11 mouse cellular contexts compared by ENCODE assay signal in genomic region chr9:58133893-58134884, GRCm38 (mm10). TPM values are rescaled to one million over a fixed set of nuclear protein-coding genes. Genes with fewer than 3 reads are reported as not detected.
A peak's percentile ranks its signal among the peaks of the same experiment; 100 is the strongest.
DNase-seq lines count a peak whose midpoint lies in the region; ATAC-seq and TF ChIP-seq lines count a peak whose summit lies in the region.
"Had no signal": no experiment of that assay in that cellular context is flagged by ENCODE, and none has a peak within 500 bp of the region (broad histone marks: within the 10 kb centered on the region; RNA-seq: fewer than 3 reads in every experiment).

No protein-coding gene starts in this region.

- TF ChIP-seq CTCF in intestine, postnatal 0 days (IDR thresholded peaks at IDR 0.05; ENCODE audit: low read depth), result no peak
- TF ChIP-seq CTCF in cerebellum, adult 2 months (IDR thresholded peaks at IDR 0.05; ENCODE audit: borderline replicate concordance, insufficient read depth, low read depth, low read length), result no peak

- no peak overlapping the region for H3K4me3 ChIP-seq in intestine, embryonic 14.5 days (ENCODE audit: low read depth, low read length)
- no peak overlapping the region for H3K4me3 ChIP-seq in intestine, postnatal 0 days (ENCODE audit: low read depth, low read length)
- no peak overlapping the region for H3K4me3 ChIP-seq in embryonic facial prominence, embryonic 12.5 days
- H3K4me3 ChIP-seq in neural tube, embryonic 14.5 days (ENCODE audit: low read depth, low read length), result no peak overlapping the region
- H3K4me3 ChIP-seq in cerebellum, adult 2 months (replicated peaks; ENCODE audit: insufficient read depth, low read depth, low read length), result no peak overlapping the region
- H3K4me3 ChIP-seq: heart, embryonic 15.5 days; liver, embryonic 13.5 days had no signal

- peak overlapping the region; percentile 43; the same call in 1 of the 2 replicates for H3K27ac ChIP-seq in intestine, embryonic 14.5 days (ENCODE audit: low read depth)
- no peak overlapping the region for H3K27ac ChIP-seq in intestine, postnatal 0 days (ENCODE audit: low read depth, low read length)
- peak overlapping the region; percentile 92 for H3K27ac ChIP-seq in embryonic facial prominence, embryonic 12.5 days
- H3K27ac ChIP-seq in neural tube, embryonic 14.5 days (ENCODE audit: low read depth, low read length), result peak overlapping the region; percentile 60; the same call in 1 of the 2 replicates
- H3K27ac ChIP-seq in cerebellum, adult 2 months (ENCODE audit: insufficient read depth, low read length), result no peak overlapping the region
- H3K27ac ChIP-seq: heart, embryonic 15.5 days; liver, embryonic 13.5 days had no signal

- H3K36me3 ChIP-seq in intestine, embryonic 14.5 days (ENCODE audit: control insufficient read depth, insufficient read depth, low read length), result no peaks in the 10 kb centered on the region
- no peaks in the 10 kb centered on the region for H3K36me3 ChIP-seq in intestine, postnatal 0 days (ENCODE audit: control insufficient read depth, insufficient read depth)
- no peaks in the 10 kb centered on the region for H3K36me3 ChIP-seq in embryonic facial prominence, embryonic 12.5 days
- H3K36me3 ChIP-seq in neural tube, embryonic 14.5 days (ENCODE audit: control insufficient read depth, insufficient read depth, low read length), result no peaks in the 10 kb centered on the region
- H3K36me3 ChIP-seq: heart, embryonic 15.5 days; liver, embryonic 13.5 days had no signal

- H3K9me3 ChIP-seq in intestine, embryonic 14.5 days (ENCODE audit: control insufficient read depth, low read length), result no peaks in the 10 kb centered on the region
- no peaks in the 10 kb centered on the region for H3K9me3 ChIP-seq in intestine, postnatal 0 days (ENCODE audit: control insufficient read depth)
- no peaks in the 10 kb centered on the region for H3K9me3 ChIP-seq in embryonic facial prominence, embryonic 12.5 days
- no peaks in the 10 kb centered on the region for H3K9me3 ChIP-seq in neural tube, embryonic 14.5 days (ENCODE audit: control insufficient read depth, low read length)
- H3K9me3 ChIP-seq: heart, embryonic 15.5 days; liver, embryonic 13.5 days had no signal

- no peak for TF ChIP-seq POLR2A in cerebellum, adult 2 months (IDR thresholded peaks at IDR 0.05; ENCODE audit: borderline replicate concordance, insufficient read depth, low read length)

- no peak overlapping the region for H3K9ac ChIP-seq in intestine, embryonic 14.5 days (ENCODE audit: low read length)
- H3K9ac ChIP-seq in intestine, postnatal 0 days (ENCODE audit: low read depth, low read length), result no peak overlapping the region
- no peak overlapping the region for H3K9ac ChIP-seq in embryonic facial prominence, embryonic 12.5 days
- 0 out of 2 replicates have a peak overlapping the region, but pooled peaks have one; percentile 16 for H3K9ac ChIP-seq in neural tube, embryonic 14.5 days (replicated peaks; ENCODE audit: low read depth, low read length)
- H3K9ac ChIP-seq: heart, embryonic 15.5 days; liver, embryonic 13.5 days had no signal

- no peak for DNase-seq in intestine, embryonic 14.5 days (ENCODE audit: low spot score)
- DNase-seq in adrenal gland, adult (ENCODE audit: inconsistent age in 2 of 2, low spot score in 1 of 2), result no peak
- DNase-seq in layer of hippocampus, adult 9-10 months (ENCODE audit: low spot score), result no peak
- no peak for DNase-seq in cerebellum, adult 2 months
- DNase-seq: B cell, adult 2 months; liver, embryonic 13.5 days had no signal

- H3K4me1 ChIP-seq in intestine, embryonic 14.5 days (replicated peaks; ENCODE audit: control insufficient read depth, insufficient read depth, low read length), result peaks cover 50% of the 10 kb centered on the region
- no peaks in the 10 kb centered on the region; the same call in 1 of the 2 replicates for H3K4me1 ChIP-seq in intestine, postnatal 0 days (replicated peaks; ENCODE audit: control insufficient read depth, insufficient read depth, low read length)
- H3K4me1 ChIP-seq in embryonic facial prominence, embryonic 12.5 days, result peaks cover 91% of the 10 kb centered on the region
- peaks cover 10% of the 10 kb centered on the region for H3K4me1 ChIP-seq in neural tube, embryonic 14.5 days (ENCODE audit: control insufficient read depth, insufficient read depth, low read length)
- no peaks in the 10 kb centered on the region; the same call in none of the 2 replicates for H3K4me1 ChIP-seq in cerebellum, adult 2 months (ENCODE audit: control insufficient read depth, insufficient read depth, low read length)
- H3K4me1 ChIP-seq: liver, embryonic 13.5 days had no signal

- peak; percentile 68 for ATAC-seq in intestine, embryonic 14.5 days (replicated peaks; ENCODE audit: low FRiP score, low TSS enrichment, low read depth)
- no peak for ATAC-seq in intestine, postnatal 0 days
- ATAC-seq in embryonic facial prominence, embryonic 12.5 days (ENCODE audit: insufficient number of reproducible peaks, insufficient read depth, low FRiP score, low TSS enrichment), result peak; percentile 61
- peak; percentile 79 for ATAC-seq in inflammation-experienced regulatory T-cells, adult 6 months
- peak; percentile 21 for ATAC-seq in neural tube, embryonic 14.5 days (ENCODE audit: low read depth)

- peak overlapping the region; percentile 16 for H3K4me2 ChIP-seq in intestine, embryonic 14.5 days (ENCODE audit: low read length)
- no peak overlapping the region for H3K4me2 ChIP-seq in intestine, postnatal 0 days (replicated peaks; ENCODE audit: low read depth)
- peak overlapping the region; percentile 33 for H3K4me2 ChIP-seq in embryonic facial prominence, embryonic 12.5 days (replicated peaks)
- peak overlapping the region; percentile 24 for H3K4me2 ChIP-seq in neural tube, embryonic 14.5 days (ENCODE audit: low read depth, low read length)
- H3K4me2 ChIP-seq: heart, embryonic 15.5 days; liver, embryonic 13.5 days had no signal

- H3K27me3 ChIP-seq in intestine, embryonic 14.5 days (replicated peaks; ENCODE audit: control insufficient read depth, insufficient read depth, low read length), result no peaks in the 10 kb centered on the region
- no peaks in the 10 kb centered on the region; the same call in 1 of the 2 replicates for H3K27me3 ChIP-seq in intestine, postnatal 0 days (replicated peaks; ENCODE audit: control insufficient read depth, insufficient read depth, low read length)
- no peaks in the 10 kb centered on the region for H3K27me3 ChIP-seq in embryonic facial prominence, embryonic 12.5 days
- peaks cover 11% of the 10 kb centered on the region; the same call in 1 of the 2 replicates for H3K27me3 ChIP-seq in neural tube, embryonic 14.5 days (ENCODE audit: control insufficient read depth, insufficient read depth, low read length)
- H3K27me3 ChIP-seq in cerebellum, adult 2 months (ENCODE audit: control insufficient read depth, insufficient read depth, low read length), result no peaks in the 10 kb centered on the region

- 12% methylated on average over 16 of the region's 17 CpGs for WGBS in intestine, embryonic 14.5 days
- 27% methylated on average over 17 of the region's 17 CpGs for WGBS in intestine, postnatal 0 days
- WGBS in embryonic facial prominence, embryonic 12.5 days, result 10% methylated on average over 16 of the region's 17 CpGs
- WGBS in neural tube, embryonic 14.5 days, result 7% methylated on average over 17 of the region's 17 CpGs
- WGBS in cerebellum, adult 2 months, result 57% methylated on average over 17 of the region's 17 CpGs

RNA-seq across cellular contexts. Expression of gene Ccdc33, which starts 15.6 kb away (rescaled TPM):
- 0.11 and 0.27 TPM in 2 replicates for polyA plus RNA-seq in intestine, embryonic 14.5 days (2014; fragmentation: Nextera tagmentation; extraction: Ambion mirVana)
- 0.14 and 0.16 TPM in 2 replicates for polyA plus RNA-seq in intestine, postnatal 0 days (2015; fragmentation: Nextera tagmentation; extraction: Ambion mirVana)
- polyA plus RNA-seq in embryonic facial prominence, embryonic 12.5 days (2016; fragmentation: Nextera tagmentation; extraction: Ambion mirVana), result 0.13 and 0.50 TPM in 2 replicates
- not detected for polyA plus RNA-seq in inflammation-experienced regulatory T-cells, adult 6 months (2017; shearing (Covaris generic))
- polyA plus RNA-seq in neural tube, embryonic 14.5 days (2014; fragmentation: Nextera tagmentation; extraction: Ambion mirVana), result 0.13 TPM in 1 of 2 replicates, not detected in the other
- polyA plus RNA-seq in cerebellum, adult 2 months (2012; rRNA removed), result 0.59 and 1.1 TPM in 2 replicates
- polyA plus RNA-seq: heart, embryonic 15.5 days; liver, embryonic 13.5 days had no signal

Comparison
In these comparisons a context has a peak if more than half of its experiments do, and no peak if none do; other contexts are left out.
1. H3K27ac ChIP-seq: peak in intestine, embryonic 14.5 days (single experiment), embryonic facial prominence, embryonic 12.5 days (single experiment) and neural tube, embryonic 14.5 days (single experiment); none in intestine, postnatal 0 days (single experiment) and cerebellum, adult 2 months (single experiment).